9 mouse cellular contexts compared by ENCODE assay signal in genomic region chr10:81322444-81322843, GRCm38 (mm10). TPM values are rescaled to one million over a fixed set of nuclear protein-coding genes. Genes with fewer than 3 reads are reported as not detected.
DNase-seq lines count a peak whose midpoint lies in the region; ATAC-seq lines count a peak whose summit lies in the region.
"Had no signal": no experiment of that assay in that cellular context is flagged by ENCODE, and none has a peak within 500 bp of the region (broad histone marks: within the 10 kb centered on the region; RNA-seq: fewer than 3 reads in every experiment).

No protein-coding gene starts in this region.

- no peaks in the 10 kb centered on the region for H3K27me3 ChIP-seq in lung, embryonic 16.5 days (ENCODE audit: control insufficient read depth, insufficient read depth, low read depth, low read length)
- no peaks in the 10 kb centered on the region for H3K27me3 ChIP-seq in embryonic facial prominence, embryonic 13.5 days
- H3K27me3 ChIP-seq in liver, embryonic 16.5 days (ENCODE audit: control insufficient read depth, insufficient read depth, low read depth, low read length) = no peaks in the 10 kb centered on the region

- DNase-seq in heart, adult 11 months = peak; percentile 96
- DNase-seq in heart, adult 18-20 months = no peak
- no peak for DNase-seq in lung, postnatal 10 days
- DNase-seq in urinary bladder, postnatal 4 days (ENCODE audit: low spot score in 2 of 2) = no peak
- DNase-seq in layer of hippocampus, adult 18-20 months (ENCODE audit: low spot score in 2 of 2) = no peak
- DNase-seq: layer of hippocampus, adult 9-11 months had no signal

- H3K9me3 ChIP-seq in lung, embryonic 16.5 days (ENCODE audit: control insufficient read depth, low read length) = no peaks in the 10 kb centered on the region
- H3K9me3 ChIP-seq in embryonic facial prominence, embryonic 13.5 days = no peaks in the 10 kb centered on the region
- no peaks in the 10 kb centered on the region for H3K9me3 ChIP-seq in liver, embryonic 16.5 days (replicated peaks; ENCODE audit: control insufficient read depth, low read length)

- H3K36me3 ChIP-seq in lung, embryonic 16.5 days (ENCODE audit: control insufficient read depth, insufficient read depth, low read length) = peaks cover 46% of the 10 kb centered on the region
- peaks cover 66% of the 10 kb centered on the region for H3K36me3 ChIP-seq in embryonic facial prominence, embryonic 13.5 days
- H3K36me3 ChIP-seq in liver, embryonic 16.5 days (ENCODE audit: control insufficient read depth, insufficient read depth) = peaks cover 52% of the 10 kb centered on the region

- ATAC-seq in lung, embryonic 16.5 days (ENCODE audit: low read depth) = no peak
- ATAC-seq in embryonic facial prominence, embryonic 13.5 days (ENCODE audit: insufficient number of reproducible peaks, insufficient read depth, low FRiP score, low TSS enrichment, low read depth) = no peak
- no peak for ATAC-seq in liver, embryonic 16.5 days (ENCODE audit: low read depth)

- WGBS in lung, embryonic 16.5 days = 91% methylated on average over 27 of the region's 27 CpGs
- WGBS in embryonic facial prominence, embryonic 13.5 days = 91% methylated on average over 27 of the region's 27 CpGs
- WGBS in liver, embryonic 16.5 days (ENCODE audit: insufficient replicate concordance) = 90% methylated on average over 27 of the region's 27 CpGs

- peak overlapping the region; percentile 86; the same call in 1 of the 2 replicates for H3K4me2 ChIP-seq in lung, embryonic 16.5 days (ENCODE audit: low read depth, low read length)
- H3K4me2 ChIP-seq in embryonic facial prominence, embryonic 13.5 days = peak overlapping the region; percentile 90
- peak overlapping the region; percentile 89 for H3K4me2 ChIP-seq in liver, embryonic 16.5 days (ENCODE audit: low read depth, low read length)

- H3K4me1 ChIP-seq in lung, embryonic 16.5 days (replicated peaks; ENCODE audit: control insufficient read depth, insufficient read depth, low read length) = peaks cover 32% of the 10 kb centered on the region
- peaks cover 30% of the 10 kb centered on the region for H3K4me1 ChIP-seq in embryonic facial prominence, embryonic 13.5 days
- peaks cover 40% of the 10 kb centered on the region for H3K4me1 ChIP-seq in liver, embryonic 16.5 days (ENCODE audit: control insufficient read depth, low read depth, low read length)

- peak overlapping the region; percentile 9; the same call in 1 of the 2 replicates for H3K9ac ChIP-seq in lung, embryonic 16.5 days (ENCODE audit: low read length)
- H3K9ac ChIP-seq in embryonic facial prominence, embryonic 13.5 days = 0 out of 2 replicates have a peak overlapping the region, but pooled peaks have one; percentile 58
- peak overlapping the region; percentile 88; the same call in 1 of the 2 replicates for H3K9ac ChIP-seq in liver, embryonic 16.5 days (ENCODE audit: low read depth, low read length)

- H3K27ac ChIP-seq in lung, embryonic 16.5 days (ENCODE audit: low read length) = no peak overlapping the region
- no peak overlapping the region for H3K27ac ChIP-seq in embryonic facial prominence, embryonic 13.5 days
- no peak overlapping the region; the same call in 1 of the 2 replicates for H3K27ac ChIP-seq in liver, embryonic 16.5 days (ENCODE audit: low read length)

- H3K4me3 ChIP-seq in lung, embryonic 16.5 days (ENCODE audit: low read length) = no peak overlapping the region
- H3K4me3 ChIP-seq in embryonic facial prominence, embryonic 13.5 days = 0 out of 2 replicates have a peak overlapping the region, but pooled peaks have one; percentile 96
- peak overlapping the region; percentile 78 for H3K4me3 ChIP-seq in liver, embryonic 16.5 days (ENCODE audit: low read depth, low read length)

RNA-seq across cellular contexts. Expression of gene Cactin, which starts 1.5 kb away (rescaled TPM):
- 10 to 100 TPM; 14.6 to 15.8 TPM for total RNA-seq in heart, adult 18-20 months (2021)
- polyA plus RNA-seq in lung, embryonic 16.5 days (2015; fragmentation: Nextera tagmentation; extraction: Ambion mirVana) = 36.6 and 37.9 TPM in 2 replicates
- 43.2 and 46.9 TPM in 2 replicates for polyA plus RNA-seq in embryonic facial prominence, embryonic 13.5 days (2015; fragmentation: Nextera tagmentation; extraction: Ambion mirVana)
- polyA plus RNA-seq in liver, embryonic 16.5 days (2015; fragmentation: Nextera tagmentation; extraction: Ambion mirVana) = 18.4 and 18.7 TPM in 2 replicates
- 10 to 100 TPM; 31.1 to 31.2 TPM for total RNA-seq in layer of hippocampus, adult 18-20 months (2021)

RNA-seq across cellular contexts. Expression of gene Tbxa2r, which starts 6.1 kb away (rescaled TPM):
- total RNA-seq in heart, adult 18-20 months (2021) = 1 to 10 TPM; 2.5 to 2.7 TPM
- polyA plus RNA-seq in lung, embryonic 16.5 days (2015; fragmentation: Nextera tagmentation; extraction: Ambion mirVana) = 18.6 and 19.6 TPM in 2 replicates
- polyA plus RNA-seq in embryonic facial prominence, embryonic 13.5 days (2015; fragmentation: Nextera tagmentation; extraction: Ambion mirVana) = 7.1 and 7.3 TPM in 2 replicates
- 4.3 and 4.5 TPM in 2 replicates for polyA plus RNA-seq in liver, embryonic 16.5 days (2015; fragmentation: Nextera tagmentation; extraction: Ambion mirVana)
- 1 to 10 TPM in 1 of 2 experiments, under 1 TPM in 1; 0.74 to 1.0 TPM for total RNA-seq in layer of hippocampus, adult 18-20 months (2021)

RNA-seq across cellular contexts. Expression of gene Gipc3, which starts 20.6 kb away (rescaled TPM):
- total RNA-seq in heart, adult 18-20 months (2021) = 1 to 10 TPM; 3.4 to 4.7 TPM
- polyA plus RNA-seq in lung, embryonic 16.5 days (2015; fragmentation: Nextera tagmentation; extraction: Ambion mirVana) = 0.05 and 0.10 TPM in 2 replicates
- polyA plus RNA-seq in embryonic facial prominence, embryonic 13.5 days (2015; fragmentation: Nextera tagmentation; extraction: Ambion mirVana) = 0.13 TPM in 1 of 2 replicates, not detected in the other
- polyA plus RNA-seq in liver, embryonic 16.5 days (2015; fragmentation: Nextera tagmentation; extraction: Ambion mirVana) = not detected in 2 replicates
- total RNA-seq in layer of hippocampus, adult 18-20 months (2021) = 1 to 10 TPM; 1.8 TPM

RNA-seq across cellular contexts. Expression of gene Hmg20b, which starts 27.8 kb away (rescaled TPM):
- 10 to 100 TPM; 57.1 to 62.2 TPM for total RNA-seq in heart, adult 18-20 months (2021)
- 90.6 and 93.2 TPM in 2 replicates for polyA plus RNA-seq in lung, embryonic 16.5 days (2015; fragmentation: Nextera tagmentation; extraction: Ambion mirVana)
- polyA plus RNA-seq in embryonic facial prominence, embryonic 13.5 days (2015; fragmentation: Nextera tagmentation; extraction: Ambion mirVana) = 109 and 113 TPM in 2 replicates
- polyA plus RNA-seq in liver, embryonic 16.5 days (2015; fragmentation: Nextera tagmentation; extraction: Ambion mirVana) = 19.8 and 22.5 TPM in 2 replicates
- 10 to 100 TPM; 32.4 to 37.0 TPM for total RNA-seq in layer of hippocampus, adult 18-20 months (2021)

RNA-seq across cellular contexts. Expression of gene Pip5k1c, which starts 29.7 kb away (rescaled TPM):
- 10 to 100 TPM; 23.1 to 25.6 TPM for total RNA-seq in heart, adult 18-20 months (2021)
- polyA plus RNA-seq in lung, embryonic 16.5 days (2015; fragmentation: Nextera tagmentation; extraction: Ambion mirVana) = 41.0 and 43.1 TPM in 2 replicates
- 56.0 and 57.6 TPM in 2 replicates for polyA plus RNA-seq in embryonic facial prominence, embryonic 13.5 days (2015; fragmentation: Nextera tagmentation; extraction: Ambion mirVana)
- 13.9 and 14.7 TPM in 2 replicates for polyA plus RNA-seq in liver, embryonic 16.5 days (2015; fragmentation: Nextera tagmentation; extraction: Ambion mirVana)
- 100 to 1,000 TPM; 303 to 304 TPM for total RNA-seq in layer of hippocampus, adult 18-20 months (2021)

Comparison
In these comparisons a context has a peak if more than half of its experiments do, and no peak if none do; other contexts are left out.
1. H3K9ac ChIP-seq: peak in every context shown above with its lines; median percentile 88 in liver, embryonic 16.5 days; 58 in embryonic facial prominence, embryonic 13.5 days; 9 in lung, embryonic 16.5 days.